Mouse (Mus musculus): ENCODE measurements around the gene Ipo9.

DNA sequence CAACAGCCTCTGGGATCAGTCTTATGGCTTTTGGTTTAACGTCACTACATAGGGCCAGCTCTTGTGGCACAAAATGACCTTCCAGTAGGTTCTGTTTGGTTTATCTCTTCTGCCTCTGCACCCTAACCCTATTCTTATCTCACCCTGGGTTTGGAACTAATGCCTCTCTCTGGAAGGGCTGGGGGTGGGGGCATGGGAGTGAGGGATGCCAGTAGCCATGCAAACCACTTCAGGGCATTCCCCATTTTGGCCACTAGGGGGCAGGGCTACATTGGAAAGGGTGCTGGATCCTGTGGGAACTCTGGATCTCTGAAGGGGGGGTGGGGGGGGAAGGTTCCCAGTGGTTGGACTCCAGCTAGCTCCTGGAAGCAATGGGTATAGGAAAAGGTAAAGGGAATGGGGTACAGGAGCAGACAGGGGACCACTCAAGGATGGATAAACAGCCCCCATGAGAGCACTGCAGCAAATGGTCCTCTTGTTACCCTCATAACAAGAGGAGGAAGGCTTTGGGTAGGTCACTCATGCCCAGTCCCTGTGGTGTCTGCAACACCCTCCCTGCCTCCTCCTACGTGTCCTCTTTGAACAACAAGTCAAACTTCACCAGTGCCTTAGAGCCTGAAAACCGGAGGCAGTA is 30.9 kb upstream of the Ipo9 start:
- TF ChIP-seq CTCF (conservative IDR thresholded peaks at IDR 0.05; ENCODE audit: low read length) = peak; percentile 41
- no peak for TF ChIP-seq NANOG (IDR thresholded peaks at IDR 0.05; ENCODE audit: borderline replicate concordance, low read length)
